Mouse (Mus musculus) yolk sac, embryonic 10.5 days (tissue): ENCODE measurements around the gene Mfsd2a.

ENCODE experiments used
- DNase-seq: peaks from one replicate; pipeline ENCODE4 v3.0.0-alpha.2; 2017; ENCODE audit warnings: low spot score

Gene Mfsd2a

DNA sequence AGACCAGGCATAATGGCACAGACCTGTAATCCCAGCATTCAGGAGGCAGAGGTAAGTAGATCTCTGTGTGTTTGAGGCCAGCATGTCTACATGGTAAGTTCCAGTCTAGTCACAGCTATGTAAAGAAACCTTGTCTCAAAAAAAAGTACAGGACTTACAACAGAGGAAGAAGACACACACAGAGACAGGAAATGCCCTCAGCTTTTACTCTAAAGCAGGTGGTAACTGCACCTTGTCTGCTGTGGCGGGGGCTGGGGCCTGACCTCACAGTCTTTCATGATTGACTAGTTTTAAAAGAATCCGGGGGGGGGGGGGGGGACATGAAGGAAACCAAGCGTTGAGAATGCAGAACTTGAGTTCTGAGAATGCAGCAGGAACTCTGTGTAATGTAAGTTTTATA, 27.1 kb downstream of the Mfsd2a start:
- no peak for DNase-seq

GRCm38 (mm10) chr4:122933051-122933591, 27.9 kb downstream of the Mfsd2a start:
- no peak for DNase-seq

DNA sequence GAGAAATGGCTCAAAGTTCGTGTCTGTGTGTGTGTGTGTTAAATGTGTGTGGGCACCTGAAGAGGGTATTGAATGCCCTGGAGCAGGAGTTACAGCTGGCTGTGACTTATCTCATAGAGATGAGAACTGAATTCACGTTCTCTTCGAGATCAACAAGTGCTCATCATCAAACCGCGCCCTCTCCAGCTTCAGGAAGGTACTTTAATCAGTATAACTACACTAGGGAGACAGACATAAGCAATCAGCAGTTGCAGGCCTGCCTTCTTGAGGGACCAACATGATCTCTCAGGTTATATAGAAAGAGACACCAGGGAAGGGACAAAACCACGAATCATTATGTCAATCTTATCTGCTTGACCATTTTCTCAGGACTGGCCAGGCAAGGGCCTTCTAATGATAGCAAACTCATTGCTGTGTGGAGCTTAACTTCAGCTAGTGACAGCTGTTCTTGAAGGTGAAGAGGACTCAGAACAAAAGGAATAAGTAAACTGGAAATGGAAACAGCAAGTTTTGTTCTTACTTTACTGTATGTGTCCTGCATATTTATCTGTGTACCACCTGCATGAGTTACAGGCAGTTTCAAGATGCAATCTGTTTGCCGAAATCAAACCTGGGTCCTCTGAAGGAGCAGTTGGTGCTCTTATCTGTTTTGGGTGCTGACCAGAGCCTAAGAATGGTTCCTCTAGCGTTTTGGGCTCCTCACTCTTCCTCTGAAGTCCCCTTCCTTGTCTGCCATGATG, 28.6 kb downstream of the Mfsd2a start:
- no peak for DNase-seq

DNA sequence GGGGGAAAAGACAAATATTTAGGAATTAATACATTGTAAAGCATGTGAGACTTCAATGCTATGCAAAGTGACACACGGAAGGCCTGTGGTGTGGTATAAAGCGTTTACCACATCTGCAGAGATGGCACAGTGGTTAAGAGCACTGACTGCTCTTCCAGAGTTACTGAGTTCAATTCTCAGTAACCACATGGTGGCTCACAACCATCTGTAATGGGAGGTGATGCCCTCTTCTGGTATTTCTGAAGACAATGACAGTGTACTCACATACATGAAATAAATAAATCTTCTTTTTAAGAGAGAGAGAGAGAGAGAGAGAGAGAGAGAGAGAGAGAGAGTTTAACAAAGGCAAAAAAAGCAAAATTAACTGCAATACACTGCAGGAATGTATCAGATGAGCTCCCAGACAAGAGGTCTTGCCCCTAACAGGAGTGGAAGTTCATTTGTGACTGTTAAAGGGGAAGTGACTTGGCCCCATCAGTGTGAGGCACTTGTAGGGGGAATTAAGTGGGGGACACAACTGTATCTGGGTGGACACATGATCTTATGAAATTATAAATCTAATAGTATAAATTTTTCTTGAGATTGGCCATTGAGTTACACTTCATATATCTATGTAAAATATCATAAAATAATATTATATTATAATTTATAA, 29.9 kb downstream of the Mfsd2a start:
- DNase-seq, result no peak

DNA sequence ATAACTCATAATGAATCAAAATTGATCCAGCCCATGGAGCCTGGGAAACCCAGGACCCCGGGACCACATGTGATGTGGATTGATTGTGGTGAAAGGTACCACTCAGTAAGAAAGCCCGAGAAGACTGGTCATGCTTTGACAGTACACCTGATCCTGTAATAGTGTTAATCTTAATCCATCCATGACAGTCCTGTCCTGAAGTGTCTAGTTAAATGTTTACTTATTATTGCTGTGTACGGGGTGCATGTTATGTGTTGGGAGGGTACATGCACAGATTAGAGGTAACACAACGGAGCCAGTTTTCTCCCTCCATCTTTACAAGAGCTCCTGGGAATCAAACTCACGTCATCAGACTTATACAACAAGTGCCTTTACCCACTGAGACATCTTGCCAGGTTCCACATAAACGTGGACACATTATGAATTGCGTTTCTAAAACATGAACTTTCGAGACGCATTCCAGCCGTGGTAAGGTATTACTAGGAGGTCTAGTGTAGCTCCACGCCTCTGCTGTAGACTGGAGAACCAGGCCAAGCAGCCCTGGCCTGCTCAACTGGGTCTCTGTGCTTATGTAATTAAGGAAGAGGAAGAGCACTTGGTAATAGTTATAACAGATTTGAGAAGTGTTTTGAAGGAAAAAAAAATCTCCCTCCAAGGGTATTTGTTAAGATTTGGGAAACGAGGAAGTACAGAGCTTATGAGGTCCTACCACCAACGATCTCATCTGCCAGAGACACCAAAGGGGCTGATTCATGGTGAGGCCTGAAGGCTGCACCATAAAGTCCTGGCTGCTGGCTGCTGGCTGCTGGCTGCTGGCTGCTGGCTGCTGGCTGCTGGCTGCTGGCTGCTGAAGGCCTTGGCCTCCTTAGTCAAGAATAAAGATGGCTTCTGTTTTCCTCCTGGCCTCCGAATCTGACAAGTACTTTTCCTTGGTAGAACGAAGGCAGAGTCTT, 37.3 kb downstream of the Mfsd2a start:
- DNase-seq, result no peak

DNA sequence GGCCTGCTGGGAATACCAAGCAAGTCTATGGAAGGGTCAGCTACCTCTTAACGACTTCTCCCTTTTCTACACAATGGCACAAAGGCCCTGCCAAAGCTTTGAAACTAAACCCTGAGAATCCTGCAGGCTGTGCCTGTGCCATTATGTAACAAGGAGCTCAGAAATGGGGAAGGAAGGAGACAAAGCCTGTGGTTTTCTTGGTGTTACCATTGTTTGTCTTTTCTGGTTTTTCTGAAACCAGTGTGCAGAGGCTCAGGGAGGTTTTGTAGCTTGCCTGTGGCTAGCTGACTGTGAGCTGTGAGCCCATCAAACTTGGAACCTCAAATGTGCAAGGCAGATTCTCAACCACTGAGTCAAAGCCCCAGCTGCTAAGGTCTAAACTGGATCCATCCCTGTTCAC, 38.1 kb downstream of the Mfsd2a start:
- no peak for DNase-seq

- DNase-seq, result no peak
Observed at GRCm38 (mm10) chr4:122915985-122916384, 45.0 kb downstream of the Mfsd2a start.

DNA sequence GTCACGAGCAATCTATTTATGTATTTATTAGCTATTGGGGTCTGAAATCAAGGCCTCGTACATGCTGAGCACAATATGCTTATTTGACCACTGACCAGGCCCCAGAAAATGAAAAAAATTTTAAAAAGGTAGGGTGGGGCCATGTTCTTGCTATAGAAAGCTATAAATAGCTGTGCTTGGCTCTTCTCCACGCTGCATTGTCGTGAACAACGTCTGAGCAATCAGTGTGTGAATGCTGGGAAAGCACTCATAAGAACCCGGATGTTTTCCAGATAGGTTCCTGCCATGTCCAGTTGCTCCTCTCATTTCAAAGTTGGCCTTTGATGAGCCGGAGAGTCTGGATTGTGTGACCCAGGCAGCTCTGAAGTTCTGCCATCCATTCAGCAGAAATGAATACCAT, 46.8 kb downstream of the Mfsd2a start:
- no peak for DNase-seq

DNA sequence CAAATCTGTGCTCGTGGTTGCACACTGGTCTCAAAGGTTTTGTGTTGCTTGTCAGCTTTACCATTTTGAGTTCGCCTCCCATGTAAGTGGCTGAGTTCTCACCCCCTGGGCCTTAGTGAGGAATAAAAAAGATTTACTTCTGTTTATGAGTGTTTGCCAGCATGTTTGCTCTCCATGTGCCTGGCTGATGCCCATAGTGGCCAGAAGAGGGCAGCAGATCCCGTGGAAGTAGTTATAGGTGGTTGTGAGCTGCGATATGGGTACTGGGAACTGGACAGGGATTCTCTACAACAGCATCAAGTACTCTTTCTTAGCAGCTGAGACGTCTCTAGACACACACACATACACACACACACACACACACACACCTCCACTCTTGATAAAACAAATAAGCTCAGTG, 48.4 kb downstream of the Mfsd2a start:
- no peak for DNase-seq

- no peak for DNase-seq
Observed at GRCm38 (mm10) chr4:122910577-122910976, 50.4 kb downstream of the Mfsd2a start.

DNA sequence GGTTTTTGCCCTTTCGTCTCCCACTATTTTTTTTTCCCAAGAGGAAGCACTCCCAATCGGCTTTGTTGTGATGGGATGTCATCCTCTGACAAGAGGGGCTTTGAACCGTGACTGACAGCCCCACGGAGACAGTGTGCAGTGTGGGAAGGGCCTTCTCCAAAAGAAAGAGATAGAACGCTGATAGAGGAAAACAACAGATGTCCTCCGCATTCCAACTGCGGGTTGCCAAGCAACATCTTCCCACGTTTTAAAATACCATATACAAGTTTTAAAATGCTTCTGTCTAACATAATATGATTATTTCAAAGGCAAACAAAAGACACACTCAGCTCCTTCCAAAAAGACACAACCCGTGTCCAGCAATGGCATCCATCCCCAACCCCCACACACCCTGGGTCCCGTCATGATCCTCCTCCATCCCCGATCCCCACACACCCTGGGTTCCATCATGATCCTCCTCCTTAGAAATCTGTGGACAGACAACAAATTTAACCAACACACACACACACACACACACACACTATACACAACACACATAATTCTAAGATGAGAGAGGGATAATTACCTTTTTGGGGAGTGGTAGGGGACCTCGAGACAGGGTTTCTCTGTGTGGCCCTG, 51.3 kb downstream of the Mfsd2a start:
- DNase-seq, result no peak

DNA sequence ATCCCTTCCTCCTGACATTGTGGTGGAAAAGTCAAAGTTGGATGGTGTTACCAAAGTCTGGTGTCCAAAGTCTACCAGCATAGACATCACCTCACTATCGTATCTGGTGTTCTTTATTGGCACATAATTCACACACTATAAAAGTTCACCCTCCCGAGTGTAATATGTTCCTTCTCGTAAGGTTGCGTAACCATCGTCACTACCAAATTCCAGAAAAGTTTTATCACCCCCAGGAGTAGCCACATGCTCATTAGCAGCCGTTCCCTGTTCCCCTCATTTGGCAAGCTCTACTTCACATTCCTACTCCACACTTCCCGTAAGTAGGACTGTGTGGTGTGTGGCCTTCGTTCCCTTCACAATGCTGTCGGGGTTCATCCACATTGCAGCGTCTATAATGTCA, 55.6 kb downstream of the Mfsd2a start:
- no peak for DNase-seq

DNA sequence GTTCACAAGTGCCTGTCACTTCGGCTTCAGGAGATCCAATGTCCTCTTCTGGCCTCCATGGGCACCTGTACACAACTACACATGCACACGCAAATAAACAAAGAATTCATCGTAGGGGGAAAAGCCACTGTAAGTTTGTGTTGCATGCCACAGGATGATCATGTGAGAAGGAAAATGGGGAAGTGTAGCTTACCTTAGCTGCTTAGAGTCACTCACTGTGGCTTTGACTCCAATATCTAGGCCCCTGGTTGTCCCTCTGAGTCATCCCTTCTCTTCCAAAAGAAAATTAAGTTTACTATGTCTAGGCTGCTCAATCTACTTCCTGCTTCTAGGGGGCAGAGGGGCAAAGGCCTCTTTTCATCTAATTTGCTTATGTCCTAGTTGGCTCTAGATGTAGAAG, 57.3 kb downstream of the Mfsd2a start:
- no peak for DNase-seq

- no peak for DNase-seq
Observed at GRCm38 (mm10) chr4:122902156-122902555, 58.8 kb downstream of the Mfsd2a start.

GRCm38 (mm10) chr4:122898313-122898712, 62.7 kb downstream of the Mfsd2a start:
- peak; percentile 32 for DNase-seq

- no peak for DNase-seq
Observed at GRCm38 (mm10) chr4:122897750-122898149, 63.2 kb downstream of the Mfsd2a start.
